Mouse (Mus musculus): ENCODE data around the gene Nop56. TPM values are rescaled to one million over a fixed set of nuclear protein-coding genes. Genes with fewer than 3 reads are reported as not detected.

Gene Nop56
- total RNA-seq, 2 experiments from 2014 or later, result 24.8 to 32.5 TPM

DNA sequence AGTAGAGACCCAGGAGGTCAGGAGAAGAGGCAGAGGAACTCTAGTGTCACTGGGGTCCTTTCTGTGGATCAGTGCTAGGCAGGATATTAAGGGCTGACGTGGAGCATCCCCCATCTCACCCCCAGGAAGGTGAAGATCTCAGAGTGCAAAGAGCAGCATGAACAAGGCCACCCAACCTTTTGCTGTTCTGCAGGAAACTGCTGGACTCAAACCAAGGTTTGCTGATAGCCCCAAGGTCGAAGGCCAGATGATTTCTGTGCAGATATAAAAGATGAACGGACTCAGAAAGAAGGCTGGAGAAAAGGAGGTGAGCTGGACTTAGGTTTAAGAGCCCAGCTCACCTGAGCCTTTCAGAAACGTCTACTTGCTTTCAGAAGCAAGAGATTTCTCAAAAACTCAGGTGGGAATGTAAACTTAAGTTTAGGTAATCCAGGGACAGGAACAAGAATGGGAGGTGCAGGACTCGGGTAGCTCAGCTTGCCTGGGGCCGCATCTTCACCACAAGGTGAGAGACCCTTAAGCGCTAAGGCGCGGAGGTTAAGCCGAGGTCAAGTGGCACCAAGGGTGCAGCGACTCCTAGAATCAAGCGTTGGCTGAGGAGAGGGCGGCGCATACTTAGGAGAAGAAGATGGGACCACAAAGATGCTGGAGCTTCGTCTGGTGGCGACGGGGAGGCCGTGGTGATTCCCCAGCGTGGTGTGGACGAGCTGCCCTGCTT is 20.1 kb downstream of the Nop56 start:
- DNase-seq, result no peak
- intact Hi-C loops (cut with DNase I), result loop anchor here (2.0 to 5.0 kb wide), 2 partner anchors 68 to 116 kb away; no protein-coding TSS in a partner anchor

DNA sequence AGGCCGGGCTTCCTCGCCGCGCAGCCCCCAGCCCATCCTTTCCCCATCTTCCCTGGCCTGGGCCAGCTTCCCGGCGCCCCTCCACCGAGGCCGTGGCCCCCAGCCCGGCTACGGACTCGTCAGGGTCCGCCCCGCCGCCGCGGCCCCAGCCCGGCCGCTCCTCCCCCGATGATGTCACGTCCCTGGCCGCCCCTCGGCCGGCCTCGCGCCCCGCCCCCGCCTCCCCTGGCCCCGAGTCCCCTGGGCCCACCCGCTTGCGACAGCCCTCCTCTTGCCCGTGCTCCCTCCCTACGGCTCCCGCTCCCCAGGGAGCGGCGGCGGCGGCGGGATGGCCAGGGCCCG is 20.7 kb downstream of the Nop56 start, which contains the start of gene Ebf4:
Gene Ebf4, plus strand, starts transcription at position 234 of the 342 bp plus-strand sequence.
- intact Hi-C loops (cut with DNase I), result loop anchor here (2.0 to 5.0 kb wide), 2 partner anchors 67 to 116 kb away; no protein-coding TSS in a partner anchor
- no peak for DNase-seq

DNA sequence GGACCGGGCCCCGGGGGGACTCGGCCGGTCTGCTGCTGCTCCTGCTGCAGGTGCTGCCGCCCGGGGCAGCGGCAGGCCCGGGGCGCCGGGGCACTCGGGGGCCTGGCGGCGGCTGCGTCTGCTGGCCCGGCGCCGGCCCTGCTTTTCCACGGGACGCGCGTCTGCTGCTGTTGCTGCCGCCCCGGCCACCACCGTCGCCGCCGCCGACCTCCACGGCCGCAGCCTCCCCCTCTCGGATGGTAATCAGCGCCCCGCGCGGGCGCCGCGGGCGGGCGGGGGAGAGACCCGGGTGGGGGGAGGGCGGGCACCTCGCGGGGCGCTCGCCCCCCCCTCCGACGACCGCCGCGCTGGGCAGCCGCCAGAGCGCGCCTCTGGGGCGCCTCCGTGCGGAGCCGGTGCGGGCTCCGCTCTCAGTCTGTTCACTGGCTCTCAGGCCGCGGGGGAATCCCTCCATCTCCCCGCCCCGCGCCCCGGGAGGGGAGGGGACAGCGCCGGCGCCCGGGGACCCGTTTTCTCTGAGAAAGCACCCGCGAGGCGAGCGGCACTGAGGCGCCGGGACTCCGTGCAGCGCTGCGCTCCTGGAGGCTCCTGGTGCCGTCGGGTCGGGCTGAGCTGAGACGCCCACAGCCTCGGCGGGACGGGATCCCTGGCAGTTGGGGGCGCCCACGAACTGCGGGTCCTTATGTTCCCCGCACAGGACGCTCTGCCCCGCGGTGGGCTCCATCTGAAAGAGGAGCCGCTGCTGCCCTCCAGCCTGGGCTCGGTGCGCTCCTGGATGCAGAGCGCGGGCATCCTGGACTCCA is 21.3 kb downstream of the Nop56 start:
- intact Hi-C loops (cut with DNase I), result loop anchor here (2.0 kb wide), 1 partner anchor 115 kb away; no protein-coding TSS in a partner anchor
- peak in 1 of 2 experiments; percentile 26 for DNase-seq

DNA sequence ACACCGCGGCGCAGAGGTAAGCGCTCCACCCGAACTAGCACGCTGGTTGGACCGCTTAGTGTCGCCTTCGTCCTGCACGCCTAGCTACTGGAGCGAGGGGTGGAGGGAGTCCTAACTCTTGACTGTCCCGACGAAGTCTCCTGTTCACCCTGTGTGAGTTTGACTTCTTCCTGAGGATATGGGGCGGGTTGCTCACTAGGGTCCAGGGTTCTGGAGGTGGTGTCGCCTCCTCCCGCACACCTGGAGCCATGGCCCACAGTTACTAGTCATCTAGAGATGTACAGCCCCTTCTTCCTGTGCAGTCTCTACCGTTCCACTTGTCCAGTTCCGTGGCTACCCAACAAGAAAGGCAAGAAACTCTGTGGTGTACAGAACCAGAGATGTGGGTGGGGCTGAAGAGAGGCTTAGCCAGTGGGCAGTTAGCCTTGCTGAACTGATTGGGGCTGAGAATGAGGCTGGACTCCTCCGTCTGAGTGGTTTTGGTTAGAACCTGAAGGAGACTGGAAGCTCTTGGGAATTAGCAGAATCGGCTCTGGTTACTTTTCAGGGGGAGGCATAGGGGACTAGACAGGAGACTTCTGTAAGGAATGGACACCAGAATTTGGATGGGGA is 22.0 kb downstream of the Nop56 start:
- no peak for DNase-seq
- intact Hi-C loops (cut with DNase I), result no loop called here

DNA sequence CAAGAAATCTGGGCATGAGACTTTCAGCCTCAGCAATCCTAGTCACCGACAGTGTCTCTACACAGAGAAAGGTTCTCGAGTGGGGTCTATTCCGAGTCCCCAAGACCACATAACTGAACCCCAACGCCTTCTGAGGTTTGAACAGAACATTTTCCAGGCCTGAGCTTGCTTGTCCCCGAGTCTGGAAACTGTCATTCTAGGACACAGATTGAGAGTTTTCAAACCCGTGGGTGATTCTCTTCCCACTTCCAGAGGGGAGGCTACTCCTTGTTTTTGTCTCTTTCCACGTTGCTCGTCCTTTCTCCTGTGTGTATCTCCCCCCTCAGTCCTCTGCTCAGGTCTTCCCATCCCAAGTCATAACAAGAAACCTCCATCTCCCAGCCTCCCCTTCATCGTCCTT is 23.4 kb downstream of the Nop56 start:
- no peak for DNase-seq
- intact Hi-C loops (cut with DNase I), result no loop called here

DNA sequence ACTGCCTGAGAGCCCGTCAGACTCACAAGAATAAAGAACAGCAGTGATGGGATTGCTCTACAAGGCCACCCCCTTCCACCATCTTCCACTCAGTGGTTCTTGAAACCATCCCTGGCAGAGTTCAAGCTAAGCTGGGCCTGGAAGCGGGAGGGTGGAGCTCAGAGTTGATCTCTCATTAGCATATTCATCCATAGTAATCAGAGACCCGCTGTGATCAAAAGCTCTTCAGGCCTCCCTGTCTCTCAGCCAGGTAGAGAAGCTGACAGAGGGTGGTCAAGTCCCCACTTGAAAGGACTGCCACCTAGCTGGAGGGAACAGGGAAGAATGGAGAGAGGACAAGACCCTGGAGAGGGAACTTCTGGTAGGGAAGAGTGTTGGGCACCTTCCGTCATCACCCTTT is 28.8 kb downstream of the Nop56 start:
- intact Hi-C loops (cut with DNase I), result loop anchor here (1.0 kb wide), 1 partner anchor 33 kb away; no protein-coding TSS in a partner anchor
- no peak for DNase-seq

DNA sequence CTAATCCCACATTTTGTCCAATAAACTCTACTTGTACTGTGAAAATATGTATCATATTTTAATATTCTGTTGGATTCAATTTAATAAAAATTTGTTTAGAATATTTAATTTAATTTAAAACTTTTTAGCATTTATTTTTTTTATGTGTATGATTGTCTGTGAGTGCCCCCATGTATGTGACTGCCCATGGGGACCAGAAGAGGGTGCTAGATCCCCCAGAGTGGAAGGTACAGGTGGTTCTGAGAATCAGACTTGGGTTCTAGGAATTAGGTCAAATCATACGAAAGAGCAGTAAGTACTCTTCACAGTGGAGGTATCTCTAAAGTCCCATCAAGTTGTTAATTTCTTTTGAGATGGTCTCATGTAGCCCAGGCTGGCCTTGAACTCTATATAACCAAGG is 52.8 kb downstream of the Nop56 start:
- intact Hi-C loops (cut with DNase I), result no loop called here
- no peak for DNase-seq

Other genes starting within 250 kb of the Nop56 start
- not detected for gene Tgm6, start 162.0 kb upstream of the Nop56 start, total RNA-seq (2021)
- 100 to 1,000 TPM; 122 to 131 TPM for gene Snrpb, start 95.0 kb upstream of the Nop56 start, total RNA-seq (2021)
- gene Tmc2, start 79.2 kb upstream of the Nop56 start, total RNA-seq (2021), result not detected
- 100 to 1,000 TPM; 448 to 491 TPM for gene Idh3b, start 10.1 kb downstream of the Nop56 start, total RNA-seq (2021)
- under 1 TPM; 0.15 to 0.27 TPM for gene Ebf4, start 20.7 kb downstream of the Nop56 start, total RNA-seq (2021)
- gene Cpxm1, start 123.1 kb downstream of the Nop56 start, total RNA-seq (2021), result 1 to 10 TPM; 2.1 to 3.1 TPM
- gene Gm28372, start 130.8 kb downstream of the Nop56 start, total RNA-seq (2021), result not detected
- gene 1700020A23Rik, start 130.8 kb downstream of the Nop56 start, total RNA-seq (2021), result not detected
- not detected for gene Tmem239, start 132.0 kb downstream of the Nop56 start, total RNA-seq (2021)
- 10 to 100 TPM; 14.9 to 18.7 TPM for gene Vps16, start 149.9 kb downstream of the Nop56 start, total RNA-seq (2021)
- 1 to 10 TPM; 2.8 to 4.0 TPM for gene Pced1a, start 150.3 kb downstream of the Nop56 start, total RNA-seq (2021)
- gene Ptpra, start 175.8 kb downstream of the Nop56 start, total RNA-seq (2021), result 10 to 100 TPM; 15.5 to 20.6 TPM

Measured in gastrocnemius, postnatal 36 days (tissue).